Mouse (Mus musculus) gonadal fat pad, adult 2 months (tissue): ENCODE results near the gene C1s1. TPM values are rescaled to one million over a fixed set of nuclear protein-coding genes. Genes with fewer than 3 reads are reported as not detected.

ENCODE experiments used
- polyA plus RNA-seq: library from polyadenylated mRNA; depleted of rRNA; stranded (reverse); fragments of >200 nt; gene quantifications from 2 replicates; pipeline ENCODE4 v1.2.3, GENCODE M21; 2012; rRNA removed

Gene C1s1
- polyA plus RNA-seq, 1 experiment, result 141 TPM

Other genes starting within 250 kb of the C1s1 start
- 3.0 and 4.6 TPM in 2 replicates for gene Cd163, start 237.7 kb downstream of the C1s1 start, polyA plus RNA-seq
- 56.4 and 60.9 TPM in 2 replicates for gene Pex5, start 127.3 kb downstream of the C1s1 start, polyA plus RNA-seq
- 11.2 and 31.7 TPM in 2 replicates for gene Clstn3, start 77.6 kb downstream of the C1s1 start, polyA plus RNA-seq
- gene C1rl, start 49.2 kb downstream of the C1s1 start, polyA plus RNA-seq, result 4.0 and 4.1 TPM in 2 replicates
- 39.6 and 67.0 TPM in 2 replicates for gene C1ra, start 30.0 kb downstream of the C1s1 start, polyA plus RNA-seq
- 0.10 TPM in 1 of 2 replicates, not detected in the other for gene C1rb, start 27.9 kb upstream of the C1s1 start, polyA plus RNA-seq
- 2.1 and 2.5 TPM in 2 replicates for gene C1s2, start 93.7 kb upstream of the C1s1 start, polyA plus RNA-seq
- gene Lpcat3, start 120.7 kb upstream of the C1s1 start, polyA plus RNA-seq, result 141 and 147 TPM in 2 replicates
- gene Emg1, start 169.8 kb upstream of the C1s1 start, polyA plus RNA-seq, result 43.6 and 44.2 TPM in 2 replicates
- 131 and 138 TPM in 2 replicates for gene Phb2, start 170.0 kb upstream of the C1s1 start, polyA plus RNA-seq
- 24.2 and 25.2 TPM in 2 replicates for gene Ptpn6, start 196.4 kb upstream of the C1s1 start, polyA plus RNA-seq
- 329 and 371 TPM in 2 replicates for gene Grcc10, start 199.0 kb upstream of the C1s1 start, polyA plus RNA-seq
- not detected in 2 replicates for gene Gm45234, start 213.7 kb upstream of the C1s1 start, polyA plus RNA-seq
- gene Atn1, start 214.2 kb upstream of the C1s1 start, polyA plus RNA-seq, result 22.4 and 55.8 TPM in 2 replicates
- 5.3 TPM in 2 replicates for gene Eno2, start 227.3 kb upstream of the C1s1 start, polyA plus RNA-seq
- gene Lrrc23, start 237.4 kb upstream of the C1s1 start, polyA plus RNA-seq, result 3.1 and 4.6 TPM in 2 replicates